Mouse (Mus musculus) cerebellum, adult 2 months (tissue): ENCODE data around the gene Hibadh.

Source experiments
- CTCF ChIP-seq: fragments of 200-500 bp; IDR thresholded peaks from 2 replicates; pipeline ENCODE4 v1.5.1; 2011; ENCODE audit warnings: low read depth, mild to moderate bottlenecking, control low read depth, low read length, moderate library complexity, borderline replicate concordance; ENCODE audit not compliant: insufficient read depth
- POLR2A ChIP-seq: fragments of 200-500 bp; IDR thresholded peaks from 2 replicates; pipeline ENCODE4 v1.6.1; 2011; ENCODE audit warnings: low read length, control low read depth, borderline replicate concordance; ENCODE audit not compliant: insufficient read depth

DNA sequence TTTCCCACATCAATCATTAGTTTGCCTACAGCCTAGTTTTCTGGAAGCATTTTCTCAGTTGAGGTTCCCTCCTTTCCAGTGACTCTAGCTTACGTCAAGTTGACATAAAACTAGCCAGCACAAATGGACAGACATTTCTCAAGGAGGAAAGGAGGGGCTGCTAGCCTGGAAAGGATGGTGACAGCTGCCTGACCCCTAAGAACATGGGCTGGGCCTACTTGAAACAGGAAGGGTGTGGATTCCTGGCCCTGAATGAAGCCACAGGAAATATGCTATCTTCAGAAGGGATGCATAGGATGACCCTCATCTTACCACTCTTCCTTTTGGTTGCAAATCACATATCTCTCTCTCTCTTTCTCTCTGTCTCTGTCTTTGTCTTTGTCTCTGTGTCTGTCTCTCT lies 138.7 kb downstream of the Hibadh start:
- TF ChIP-seq POLR2A (no peak), CTCF (no peak)
